Mouse (Mus musculus): Measurements from ENCODE around the gene Irs1. TPM values are rescaled to one million over a fixed set of nuclear protein-coding genes. Genes with fewer than 3 reads are reported as not detected.

Gene Irs1
- polyA plus RNA-seq, 1 experiment from 2014 or later: 11.9 TPM

DNA sequence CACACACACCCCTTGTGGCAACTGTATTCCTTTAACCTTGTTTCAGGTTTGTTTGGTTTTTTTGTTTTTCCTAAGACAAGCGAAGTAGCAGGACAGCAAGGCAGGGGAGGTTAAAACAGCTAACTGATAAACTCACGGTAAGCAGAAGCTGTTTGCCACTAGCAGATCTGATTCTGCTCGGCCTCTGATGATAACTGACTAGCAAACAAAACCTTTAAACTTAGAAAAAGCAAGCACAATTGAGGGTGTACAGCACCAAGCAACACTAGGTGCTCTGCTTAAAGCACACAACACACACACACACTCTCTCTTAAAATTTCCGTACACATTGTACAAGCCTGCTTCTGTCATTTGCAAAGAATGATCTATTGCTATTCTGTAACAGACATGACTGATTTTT, 6.8 kb downstream of the Irs1 start:
- 4% methylated on average over 4 of the region's 4 CpGs for WGBS
- H3K4me3 ChIP-seq (ENCODE audit: low read length): peak overlapping the region; percentile 51
- peak overlapping the region; percentile 94 for H3K27ac ChIP-seq (ENCODE audit: low read length)
- peak overlapping the region; percentile 67 for H3K9ac ChIP-seq (ENCODE audit: low read length)
- no peaks in the 10 kb centered on the region for H3K9me3 ChIP-seq (ENCODE audit: control insufficient read depth, low read length)
- H3K27me3 ChIP-seq (ENCODE audit: control insufficient read depth, insufficient read depth, low read depth, low read length): peaks cover 3% of the 10 kb centered on the region
- H3K4me2 ChIP-seq (ENCODE audit: low read depth, low read length): peak overlapping the region; percentile 62
- no peak for ATAC-seq (ENCODE audit: low read depth)
- peaks cover 3% of the 10 kb centered on the region for H3K36me3 ChIP-seq (ENCODE audit: control insufficient read depth, insufficient read depth, low read length)
- peaks cover 34% of the 10 kb centered on the region for H3K4me1 ChIP-seq (replicated peaks; ENCODE audit: control insufficient read depth, insufficient read depth, low read length)

GRCm38 (mm10) chr1:82283901-82284301, 7.3 kb downstream of the Irs1 start:
- Histone ChIP-seq H3K4me3 (ENCODE audit: low read length) (peak overlapping the region; percentile 51), H3K4me1 (replicated peaks; ENCODE audit: control insufficient read depth, insufficient read depth, low read length) (peaks cover 29% of the 10 kb centered on the region), H3K36me3 (ENCODE audit: control insufficient read depth, insufficient read depth, low read length) (peaks cover 3% of the 10 kb centered on the region), H3K4me2 (ENCODE audit: low read depth, low read length) (peak overlapping the region; percentile 62), H3K27me3 (ENCODE audit: control insufficient read depth, insufficient read depth, low read depth, low read length) (no peaks in the 10 kb centered on the region; the same call in 1 of the 2 replicates), H3K9ac (ENCODE audit: low read length) (peak overlapping the region; percentile 67), H3K9me3 (ENCODE audit: control insufficient read depth, low read length) (no peaks in the 10 kb centered on the region), H3K27ac (ENCODE audit: low read length) (peak overlapping the region; percentile 94)
- ATAC-seq (ENCODE audit: low read depth): no peak
- WGBS: 5% methylated on average over 1 of the region's 1 CpGs

- ATAC-seq (ENCODE audit: low read depth): peak; percentile 97
- peaks cover 22% of the 10 kb centered on the region for H3K4me1 ChIP-seq (replicated peaks; ENCODE audit: control insufficient read depth, insufficient read depth, low read length)
- peaks cover 3% of the 10 kb centered on the region for H3K36me3 ChIP-seq (ENCODE audit: control insufficient read depth, insufficient read depth, low read length)
- WGBS: under 1% methylated on average over 35 of the region's 35 CpGs
- peak overlapping the region; percentile 94 for H3K27ac ChIP-seq (ENCODE audit: low read length)
- H3K4me2 ChIP-seq (ENCODE audit: low read depth, low read length): peak overlapping the region; percentile 62
- no peaks in the 10 kb centered on the region for H3K9me3 ChIP-seq (ENCODE audit: control insufficient read depth, low read length)
- no peaks in the 10 kb centered on the region for H3K27me3 ChIP-seq (ENCODE audit: control insufficient read depth, insufficient read depth, low read depth, low read length)
- H3K4me3 ChIP-seq (ENCODE audit: low read length): peak overlapping the region; percentile 51
- H3K9ac ChIP-seq (ENCODE audit: low read length): peak overlapping the region; percentile 67
Observed at GRCm38 (mm10) chr1:82282992-82283611, 8.1 kb downstream of the Irs1 start.

DNA sequence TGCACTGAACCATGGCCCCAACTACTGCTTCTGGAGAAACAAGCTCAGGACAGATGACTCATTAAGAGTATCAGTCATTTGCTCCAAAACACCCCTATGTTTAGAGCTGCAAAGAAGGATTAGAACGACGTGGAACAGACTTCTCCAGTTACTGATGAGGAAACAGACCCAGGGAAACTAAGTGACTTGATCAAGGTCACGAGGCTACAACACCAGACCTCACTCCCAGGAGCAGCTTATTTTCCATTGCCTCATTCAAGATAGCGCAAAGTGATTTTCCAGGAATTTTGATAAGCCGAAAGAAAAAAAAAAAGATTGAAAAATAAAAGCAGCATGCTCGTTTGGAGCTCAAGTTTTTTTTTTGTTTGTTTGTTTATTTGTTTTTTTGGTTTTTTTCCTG, 9.4 kb downstream of the Irs1 start:
- 64% methylated on average over 6 of the region's 6 CpGs for WGBS
- Histone ChIP-seq H3K27me3 (ENCODE audit: control insufficient read depth, insufficient read depth, low read depth, low read length) (no peaks in the 10 kb centered on the region), H3K4me1 (replicated peaks; ENCODE audit: control insufficient read depth, insufficient read depth, low read length) (peaks cover 15% of the 10 kb centered on the region), H3K4me2 (ENCODE audit: low read depth, low read length) (no peak overlapping the region; the same call in 1 of the 2 replicates), H3K27ac (ENCODE audit: low read length) (no peak overlapping the region), H3K36me3 (ENCODE audit: control insufficient read depth, insufficient read depth, low read length) (peaks cover 10% of the 10 kb centered on the region), H3K4me3 (ENCODE audit: low read length) (no peak overlapping the region), H3K9me3 (ENCODE audit: control insufficient read depth, low read length) (no peaks in the 10 kb centered on the region), H3K9ac (ENCODE audit: low read length) (no peak overlapping the region)
- ATAC-seq (ENCODE audit: low read depth): no peak

DNA sequence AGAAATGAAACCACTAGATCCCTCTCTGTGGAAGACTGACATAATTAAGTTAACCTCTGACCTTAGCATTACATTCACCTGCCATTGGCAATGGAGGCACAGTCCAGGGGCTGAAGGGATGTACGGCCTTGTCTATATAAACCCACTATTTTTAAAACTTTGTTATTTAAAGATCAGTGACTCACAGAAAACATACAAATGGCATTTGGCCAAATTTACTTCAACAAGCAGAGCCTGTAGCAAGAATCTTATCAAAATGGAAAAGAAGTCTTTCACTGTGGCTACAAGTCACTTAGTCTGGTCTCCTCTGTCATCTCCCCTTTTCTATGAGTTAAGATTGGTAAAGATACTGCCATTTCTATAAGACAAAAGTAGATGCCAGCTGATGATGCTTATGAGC, 11.4 kb downstream of the Irs1 start:
- no peak overlapping the region for H3K4me3 ChIP-seq (ENCODE audit: low read length)
- no peak overlapping the region for H3K9ac ChIP-seq (ENCODE audit: low read length)
- peaks cover 16% of the 10 kb centered on the region for H3K4me1 ChIP-seq (replicated peaks; ENCODE audit: control insufficient read depth, insufficient read depth, low read length)
- H3K9me3 ChIP-seq (ENCODE audit: control insufficient read depth, low read length): no peaks in the 10 kb centered on the region
- no peak overlapping the region for H3K27ac ChIP-seq (ENCODE audit: low read length)
- H3K27me3 ChIP-seq (ENCODE audit: control insufficient read depth, insufficient read depth, low read depth, low read length): no peaks in the 10 kb centered on the region
- no peak overlapping the region for H3K4me2 ChIP-seq (ENCODE audit: low read depth, low read length)
- ATAC-seq (ENCODE audit: low read depth): no peak
- peaks cover 10% of the 10 kb centered on the region for H3K36me3 ChIP-seq (ENCODE audit: control insufficient read depth, insufficient read depth, low read length)
- WGBS: 51% methylated on average over 1 of the region's 1 CpGs

DNA sequence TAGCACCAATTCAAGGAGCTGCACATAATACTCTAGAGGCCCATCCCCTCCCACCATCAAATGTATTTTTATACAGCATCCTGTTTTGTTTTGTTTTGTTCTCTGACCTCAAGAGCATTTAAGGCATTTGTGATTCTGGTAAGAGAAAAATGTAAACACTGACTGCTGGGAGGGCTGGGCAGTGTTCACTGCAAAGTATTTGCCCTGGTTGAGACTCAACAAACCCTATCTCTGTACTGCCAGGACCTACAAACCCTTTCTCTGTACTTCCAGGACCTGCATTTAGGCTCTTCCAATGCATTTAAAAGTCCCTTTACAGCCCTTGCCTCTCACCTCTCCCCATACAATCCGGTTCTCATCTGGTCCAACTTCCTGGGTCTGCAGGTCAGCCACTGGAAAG, 16.9 kb downstream of the Irs1 start:
- Histone ChIP-seq H3K4me3 (ENCODE audit: low read length) (no peak overlapping the region), H3K4me1 (replicated peaks; ENCODE audit: control insufficient read depth, insufficient read depth, low read length) (peaks cover 4% of the 10 kb centered on the region), H3K27me3 (ENCODE audit: control insufficient read depth, insufficient read depth, low read depth, low read length) (no peaks in the 10 kb centered on the region), H3K4me2 (ENCODE audit: low read depth, low read length) (no peak overlapping the region), H3K9me3 (ENCODE audit: control insufficient read depth, low read length) (no peaks in the 10 kb centered on the region), H3K27ac (ENCODE audit: low read length) (0 out of 2 replicates have a peak overlapping the region, but pooled peaks have one; percentile 34), H3K9ac (ENCODE audit: low read length) (no peak overlapping the region), H3K36me3 (ENCODE audit: control insufficient read depth, insufficient read depth, low read length) (peaks cover 12% of the 10 kb centered on the region)
- ATAC-seq (ENCODE audit: low read depth): peak; percentile 54; the same call in 1 of the 2 replicates
- 36% methylated on average over 1 of the region's 1 CpGs for WGBS

DNA sequence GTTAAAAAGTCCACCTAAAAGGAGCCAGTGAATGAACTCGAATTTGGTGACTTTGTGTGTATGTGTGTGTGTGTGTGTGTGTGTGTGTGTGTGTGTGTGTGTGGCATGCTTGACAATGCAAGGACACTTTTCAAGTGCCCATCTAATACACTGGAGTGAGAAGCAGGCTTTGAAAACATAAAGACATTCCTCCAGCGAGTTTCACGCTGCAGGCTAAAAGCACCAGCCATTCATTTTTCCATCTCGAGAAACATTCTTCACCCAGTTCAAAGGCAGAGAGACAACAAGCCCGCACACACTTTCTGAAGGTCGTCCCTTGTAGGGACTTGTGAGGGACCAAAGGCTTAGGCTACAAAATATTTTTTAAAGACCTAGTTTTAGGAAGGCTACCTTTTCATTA, 17.7 kb downstream of the Irs1 start:
- H3K27me3 ChIP-seq (ENCODE audit: control insufficient read depth, insufficient read depth, low read depth, low read length): no peaks in the 10 kb centered on the region
- ATAC-seq (ENCODE audit: low read depth): no peak
- H3K9me3 ChIP-seq (ENCODE audit: control insufficient read depth, low read length): no peaks in the 10 kb centered on the region
- H3K4me1 ChIP-seq (replicated peaks; ENCODE audit: control insufficient read depth, insufficient read depth, low read length): peaks cover 4% of the 10 kb centered on the region
- no peak overlapping the region for H3K9ac ChIP-seq (ENCODE audit: low read length)
- no peak overlapping the region for H3K27ac ChIP-seq (ENCODE audit: low read length)
- peaks cover 13% of the 10 kb centered on the region for H3K36me3 ChIP-seq (ENCODE audit: control insufficient read depth, insufficient read depth, low read length)
- no peak overlapping the region for H3K4me3 ChIP-seq (ENCODE audit: low read length)
- H3K4me2 ChIP-seq (ENCODE audit: low read depth, low read length): no peak overlapping the region
- WGBS: 39% methylated on average over 6 of the region's 6 CpGs

DNA sequence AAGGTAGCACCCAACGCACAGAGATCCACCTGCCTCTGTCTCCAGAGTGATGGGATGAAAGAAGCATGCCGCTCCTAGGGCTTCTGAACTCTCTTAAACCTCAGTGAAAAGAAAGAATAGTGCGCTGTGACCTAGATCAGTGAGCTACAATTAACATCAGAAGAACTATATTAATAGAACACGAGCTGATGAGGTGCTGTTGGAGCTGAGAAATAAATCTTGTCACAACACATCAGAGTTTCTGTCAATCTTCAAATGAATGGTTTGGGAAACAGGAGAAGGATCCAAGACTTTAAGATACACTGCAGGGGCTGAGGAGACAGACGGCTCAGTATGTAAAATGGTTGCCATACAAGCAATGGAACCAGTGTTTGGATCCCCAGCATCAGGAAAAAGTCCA, 19.0 kb downstream of the Irs1 start:
- Histone ChIP-seq H3K4me3 (ENCODE audit: low read length) (no peak overlapping the region), H3K27ac (ENCODE audit: low read length) (no peak overlapping the region), H3K9me3 (ENCODE audit: control insufficient read depth, low read length) (no peaks in the 10 kb centered on the region), H3K9ac (ENCODE audit: low read length) (no peak overlapping the region), H3K36me3 (ENCODE audit: control insufficient read depth, insufficient read depth, low read length) (peaks cover 11% of the 10 kb centered on the region), H3K27me3 (ENCODE audit: control insufficient read depth, insufficient read depth, low read depth, low read length) (no peaks in the 10 kb centered on the region), H3K4me1 (replicated peaks; ENCODE audit: control insufficient read depth, insufficient read depth, low read length) (peaks cover 4% of the 10 kb centered on the region), H3K4me2 (ENCODE audit: low read depth, low read length) (no peak overlapping the region)
- ATAC-seq (ENCODE audit: low read depth): no peak
- WGBS: 85% methylated on average over 5 of the region's 5 CpGs

- Histone ChIP-seq H3K4me2 (ENCODE audit: low read depth, low read length) (no peak overlapping the region), H3K9me3 (ENCODE audit: control insufficient read depth, low read length) (no peaks in the 10 kb centered on the region)
Observed at GRCm38 (mm10) chr1:82267547-82267946, 23.7 kb downstream of the Irs1 start.

More at GRCm38 (mm10) chr1:82267547-82267946, 23.7 kb downstream of the Irs1 start:
- no peak for ATAC-seq (ENCODE audit: low read depth)
- H3K36me3 ChIP-seq (ENCODE audit: control insufficient read depth, insufficient read depth, low read length): peaks cover 9% of the 10 kb centered on the region; the same call in 1 of the 2 replicates
- no peaks in the 10 kb centered on the region for H3K27me3 ChIP-seq (ENCODE audit: control insufficient read depth, insufficient read depth, low read depth, low read length)
- no peak overlapping the region for H3K27ac ChIP-seq (ENCODE audit: low read length)
- 43% methylated on average over 4 of the region's 4 CpGs for WGBS
- H3K4me3 ChIP-seq (ENCODE audit: low read length): no peak overlapping the region
- no peak overlapping the region for H3K9ac ChIP-seq (ENCODE audit: low read length)
- no peaks in the 10 kb centered on the region for H3K4me1 ChIP-seq (replicated peaks; ENCODE audit: control insufficient read depth, insufficient read depth, low read length)

All from lung, embryonic 16.5 days (tissue).